Mouse (Mus musculus) myocyte (in vitro differentiated cells): Measurements from ENCODE around the gene Emilin1. TPM values are rescaled to one million over a fixed set of nuclear protein-coding genes. Genes with fewer than 3 reads are reported as not detected.

Experiments used
- H3K27me3 ChIP-seq: one replicate; pipeline ENCODE4 v1.6.1; 2011; ENCODE audit not compliant: control insufficient read depth, insufficient read depth, insufficient read length
- H3K36me3 ChIP-seq: one replicate; pipeline ENCODE4 v1.6.1; 2011; ENCODE audit not compliant: control insufficient read depth, insufficient read depth
- H3K4me2 ChIP-seq: one replicate; pipeline ENCODE4 v1.6.1; 2011; ENCODE audit warnings: low read depth, control low read depth
- H3K4me3 ChIP-seq: one replicate; pipeline ENCODE4 v1.5.1; 2011; ENCODE audit warnings: mild to moderate bottlenecking, control low read depth, moderate library complexity
- H3K79me2 ChIP-seq: one replicate; pipeline ENCODE4 v1.6.1; 2011; ENCODE audit not compliant: control insufficient read depth, insufficient read depth
- H3ac ChIP-seq: one replicate; pipeline ENCODE4 v1.6.1; 2011; ENCODE audit not compliant: control insufficient read depth, insufficient read length
- CEBPB ChIP-seq: IDR thresholded peaks from 2 replicates; pipeline ENCODE4 v1.6.1; 2011; ENCODE audit warnings: mild to moderate bottlenecking, moderate library complexity; ENCODE audit not compliant: poor library complexity, insufficient read depth, severe bottlenecking
- E2F4 ChIP-seq: IDR thresholded peaks from one replicate; pipeline ENCODE4 v1.6.1; 2011; ENCODE audit warnings: mild to moderate bottlenecking, control low read depth, moderate library complexity; ENCODE audit not compliant: insufficient read depth
- MAX ChIP-seq: IDR thresholded peaks from one replicate; pipeline ENCODE4 v1.6.1; 2011; ENCODE audit warnings: low read depth, mild to moderate bottlenecking, control low read depth
- MYOD1 ChIP-seq, 3 experiments: IDR thresholded peaks; one replicate each; pipeline ENCODE4 v1.6.1; 2011; ENCODE audit warnings: control low read depth in 2 of 3, low read depth in 2 of 3, mild to moderate bottlenecking in 2 of 3, moderate library complexity in 1 of 3; ENCODE audit not compliant: insufficient read length in 2 of 3, control insufficient read depth in 1 of 3
- MYOG ChIP-seq, 3 experiments: IDR thresholded peaks; one replicate each; pipeline ENCODE4 v1.6.1; 2011; ENCODE audit warnings: control low read depth in 2 of 3, low read depth in 2 of 3, mild to moderate bottlenecking in 2 of 3; ENCODE audit not compliant: insufficient read length in 2 of 3, control insufficient read depth in 1 of 3, insufficient read depth in 1 of 3
- POLR2A ChIP-seq: IDR thresholded peaks from one replicate; pipeline ENCODE4 v1.6.1; 2011; ENCODE audit warnings: low read depth, mild to moderate bottlenecking, control low read depth, moderate library complexity; ENCODE audit not compliant: insufficient read length
- POLR2AphosphoS2 ChIP-seq: IDR thresholded peaks from one replicate; pipeline ENCODE4 v1.6.1; 2011; ENCODE audit warnings: low read depth, control low read depth; ENCODE audit not compliant: insufficient read length
- REST ChIP-seq: IDR thresholded peaks from one replicate; pipeline ENCODE4 v1.6.1; 2011; ENCODE audit warnings: mild to moderate bottlenecking, control low read depth, moderate library complexity; ENCODE audit not compliant: insufficient read depth, insufficient read length
- SRF ChIP-seq: IDR thresholded peaks from one replicate; pipeline ENCODE4 v1.6.1; 2011; ENCODE audit warnings: low read depth; ENCODE audit not compliant: control insufficient read depth, insufficient read length
- TCF12 ChIP-seq: IDR thresholded peaks from one replicate; pipeline ENCODE4 v1.6.1; 2011; ENCODE audit warnings: mild to moderate bottlenecking, control low read depth; ENCODE audit not compliant: poor library complexity, insufficient read depth, severe bottlenecking
- TCF3 ChIP-seq: IDR thresholded peaks from one replicate; pipeline ENCODE4 v1.6.1; 2011; ENCODE audit warnings: low read depth, control low read depth; ENCODE audit not compliant: insufficient read length
- USF1 ChIP-seq: IDR thresholded peaks from one replicate; pipeline ENCODE4 v1.6.1; 2011; ENCODE audit warnings: low read depth, mild to moderate bottlenecking, control low read depth, moderate library complexity
- polyA plus RNA-seq: library from polyadenylated mRNA; unstranded; fragments of >200 nt; fragmentation: generic; extraction: Trizol; gene quantifications from one replicate; pipeline ENCODE4 v1.2.1, GENCODE M21; 2012; ENCODE audit warnings: missing spikeins

The Emilin1 gene
- polyA plus RNA-seq, 1 experiment: 25.8 TPM

GRCm38 (mm10) chr5:30907413-30908059 is 5.7 kb upstream of the Emilin1 start, which contains the start of gene Ost4:
TSS of gene Ost4 (minus strand) at chr5:30907788.
- Histone ChIP-seq H3K4me2 (peak within 1 kb of the TSS; percentile 97), H3K4me3 (peak within 1 kb of the TSS; percentile 91), H3K27me3 (no peaks in the 10 kb centered on the region), H3K79me2 (peaks cover 22% of the 10 kb centered on the region), H3K36me3 (no peaks in the 10 kb centered on the region), H3ac (peak within 1 kb of the TSS; percentile 46)
- peak; percentile 38 for TF ChIP-seq E2F4
- no peak for TF ChIP-seq REST
- peak; percentile 74 for TF ChIP-seq POLR2AphosphoS2
- peak; percentile 93 for TF ChIP-seq POLR2A
- no peak for TF ChIP-seq TCF12
- TF ChIP-seq USF1: no peak
- no peak for TF ChIP-seq CEBPB
- no peak for TF ChIP-seq MAX
- peak; percentile 64 for TF ChIP-seq TCF3
- peak in 2 of 3 experiments; percentile 78 to 90 for TF ChIP-seq MYOG (IDR thresholded peaks at IDR 0.05; ENCODE audit: control insufficient read depth in 1 of 3, insufficient read depth in 1 of 3, insufficient read length in 2 of 3, low read depth in 2 of 3)
- TF ChIP-seq MYOD1 (IDR thresholded peaks at IDR 0.05; ENCODE audit: control insufficient read depth in 1 of 3, insufficient read length in 2 of 3, low read depth in 2 of 3): peak in 2 of 3 experiments; percentile 89 to 93
- no peak for TF ChIP-seq SRF

GRCm38 (mm10) chr5:30908426-30909299 is 4.5 kb upstream of the Emilin1 start:
- Histone ChIP-seq H3K4me2 (peak overlapping the region; percentile 87), H3K36me3 (no peaks in the 10 kb centered on the region), H3ac (peak overlapping the region; percentile 46), H3K79me2 (peaks cover 22% of the 10 kb centered on the region), H3K27me3 (no peaks in the 10 kb centered on the region), H3K4me3 (peak overlapping the region; percentile 91)
- peak; percentile 12 for TF ChIP-seq POLR2A
- no peak for TF ChIP-seq CEBPB
- TF ChIP-seq MYOG (IDR thresholded peaks at IDR 0.05; ENCODE audit: control insufficient read depth in 1 of 3, insufficient read depth in 1 of 3, insufficient read length in 2 of 3, low read depth in 2 of 3): peak in 1 of 3 experiments; percentile 35

DNA sequence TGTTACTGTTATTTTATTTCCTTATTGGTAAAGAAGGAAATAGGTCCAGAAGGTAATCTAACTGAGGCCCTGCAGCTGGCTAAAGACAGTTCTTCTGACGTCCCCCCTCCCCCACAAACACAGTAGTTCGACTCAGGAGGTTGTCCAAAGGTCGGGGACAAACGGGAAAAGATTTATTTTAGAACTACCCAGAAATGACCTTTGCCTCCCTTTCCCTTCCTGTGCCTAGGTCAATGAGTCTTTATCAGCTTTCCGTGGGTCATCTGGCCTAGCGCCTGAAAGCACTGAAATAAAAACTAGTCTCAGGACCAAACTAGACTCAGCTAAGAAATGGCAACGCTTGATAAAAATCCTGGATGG is 3.9 kb upstream of the Emilin1 start:
- H3K36me3 ChIP-seq: no peaks in the 10 kb centered on the region
- H3ac ChIP-seq: no peak overlapping the region
- no peak overlapping the region for H3K4me2 ChIP-seq
- TF ChIP-seq MAX (no peak), MYOD1 (IDR thresholded peaks at IDR 0.05; ENCODE audit: control insufficient read depth in 1 of 3, insufficient read length in 2 of 3, low read depth in 2 of 3) (no peak)
- no peak overlapping the region for H3K4me3 ChIP-seq
- no peaks in the 10 kb centered on the region for H3K27me3 ChIP-seq
- H3K79me2 ChIP-seq: peaks cover 22% of the 10 kb centered on the region

GRCm38 (mm10) chr5:30909863-30910262 is 3.3 kb upstream of the Emilin1 start:
- H3K4me2 ChIP-seq: no peak overlapping the region
- H3K36me3 ChIP-seq: no peaks in the 10 kb centered on the region
- H3K79me2 ChIP-seq: peaks cover 22% of the 10 kb centered on the region
- H3ac ChIP-seq: no peak overlapping the region
- H3K27me3 ChIP-seq: no peaks in the 10 kb centered on the region
- TF ChIP-seq MYOD1 (IDR thresholded peaks at IDR 0.05; ENCODE audit: control insufficient read depth in 1 of 3, insufficient read length in 2 of 3, low read depth in 2 of 3): no peak
- no peak for TF ChIP-seq POLR2AphosphoS2
- no peak for TF ChIP-seq TCF3
- no peak for TF ChIP-seq SRF
- TF ChIP-seq E2F4: no peak
- TF ChIP-seq MYOG (IDR thresholded peaks at IDR 0.05; ENCODE audit: control insufficient read depth in 1 of 3, insufficient read depth in 1 of 3, insufficient read length in 2 of 3, low read depth in 2 of 3): no peak
- no peak for TF ChIP-seq TCF12
- TF ChIP-seq POLR2A: no peak
- no peak for TF ChIP-seq USF1
- TF ChIP-seq MAX: no peak
- no peak for TF ChIP-seq REST
- TF ChIP-seq CEBPB: no peak
- H3K4me3 ChIP-seq: no peak overlapping the region

DNA sequence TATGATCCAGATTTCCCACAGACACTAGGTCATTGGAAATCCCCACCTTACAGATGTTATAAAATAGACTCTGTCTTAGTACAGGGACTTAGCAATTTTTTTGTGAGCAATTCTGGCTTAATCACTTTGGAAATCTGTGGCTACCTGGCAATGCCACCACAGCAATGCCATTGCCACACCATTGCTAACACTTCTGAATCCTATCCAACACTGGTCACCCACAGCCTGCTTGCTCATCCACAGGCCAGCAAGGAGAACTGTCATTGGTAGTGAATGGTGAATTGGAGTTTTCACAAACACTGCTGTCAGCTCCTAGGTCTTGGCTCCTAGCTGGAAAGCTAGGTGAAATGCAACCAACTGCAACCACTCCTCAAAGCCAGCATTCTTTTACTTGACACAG is 2.7 kb upstream of the Emilin1 start:
- Histone ChIP-seq H3K4me3 (no peak overlapping the region), H3K27me3 (no peaks in the 10 kb centered on the region), H3K4me2 (no peak overlapping the region), H3K79me2 (peaks cover 18% of the 10 kb centered on the region), H3K36me3 (no peaks in the 10 kb centered on the region), H3ac (no peak overlapping the region)
- TF ChIP-seq CEBPB: 0 out of 2 replicates have a peak, but pooled peaks have one; percentile 38
- no peak for TF ChIP-seq MAX
- no peak for TF ChIP-seq MYOG (IDR thresholded peaks at IDR 0.05; ENCODE audit: control insufficient read depth in 1 of 3, insufficient read depth in 1 of 3, insufficient read length in 2 of 3, low read depth in 2 of 3)
